21 mouse cellular contexts compared by ENCODE assay signal in the genomic region with DNA sequence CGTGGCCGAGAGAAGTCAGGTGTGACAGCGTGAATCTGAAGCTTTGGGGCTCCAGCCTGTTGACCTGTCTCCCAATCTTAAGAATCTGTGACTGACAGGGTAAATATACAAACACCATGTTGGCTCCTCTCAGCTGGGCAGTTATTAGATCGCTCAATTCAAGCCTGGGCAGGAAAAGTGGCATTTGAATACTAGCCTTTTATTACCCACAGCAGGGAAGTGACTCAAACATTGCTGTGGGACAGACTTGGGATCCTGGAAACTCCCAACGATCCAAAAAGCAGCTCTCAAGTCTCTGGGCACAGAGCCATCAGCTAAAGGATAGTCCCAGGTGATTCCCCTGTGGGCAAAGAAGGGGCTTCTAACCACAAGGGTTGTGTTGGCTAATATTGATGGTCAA. TPM values are rescaled to one million over a fixed set of nuclear protein-coding genes. Genes with fewer than 3 reads are reported as not detected.
"Had no signal": no experiment of that assay in that cellular context is flagged by ENCODE, and none has a peak within 500 bp of the region (broad histone marks: within the 10 kb centered on the region; RNA-seq: fewer than 3 reads in every experiment).

No protein-coding gene starts in this region.

- H3K27ac ChIP-seq: kidney, embryonic 15.5 days; limb, embryonic 12.5 days; liver, embryonic 13.5 days; lung, embryonic 15.5 days; macrophage; midbrain, embryonic 12.5 days; neural tube, embryonic 13.5 days had no signal

- H3K9ac ChIP-seq: kidney, embryonic 15.5 days; limb, embryonic 12.5 days; liver, embryonic 13.5 days; liver, postnatal 0 days; lung, embryonic 15.5 days; midbrain, embryonic 12.5 days; neural tube, embryonic 13.5 days had no signal

- H3K4me2 ChIP-seq: kidney, embryonic 15.5 days; limb, embryonic 12.5 days; liver, embryonic 13.5 days; lung, embryonic 15.5 days; midbrain, embryonic 12.5 days; neural tube, embryonic 13.5 days had no signal

- H3K36me3 ChIP-seq: kidney, embryonic 15.5 days; limb, embryonic 12.5 days; liver, embryonic 13.5 days; lung, embryonic 15.5 days; midbrain, embryonic 12.5 days; neural tube, embryonic 13.5 days had no signal

- ATAC-seq: liver, postnatal 0 days had no signal

- DNase-seq: kidney, adult 11 months; kidney, postnatal 36 days; layer of hippocampus, adult 9-11 months; layer of hippocampus, postnatal 36 days; liver; liver, embryonic 13.5 days; liver, postnatal 0 days; lung, postnatal 14 days; retina, postnatal 1 day; right cerebral cortex, postnatal 4 days; spleen, adult 18-20 months; thymus, adult 18-20 months; thymus, postnatal 25 days had no signal

- H3K27me3 ChIP-seq: limb, embryonic 12.5 days; lung, embryonic 15.5 days; midbrain, embryonic 12.5 days; neural tube, embryonic 13.5 days had no signal

- H3K9me3 ChIP-seq: kidney, embryonic 15.5 days; limb, embryonic 12.5 days; liver, embryonic 13.5 days; lung, embryonic 15.5 days; megakaryocyte, embryonic 14.5 days; midbrain, embryonic 12.5 days; neural tube, embryonic 13.5 days had no signal

- H3K4me3 ChIP-seq: kidney, embryonic 15.5 days; limb, embryonic 12.5 days; liver, embryonic 13.5 days; lung, embryonic 15.5 days; megakaryocyte, embryonic 14.5 days; midbrain, embryonic 12.5 days; neural tube, embryonic 13.5 days had no signal

RNA-seq across cellular contexts. Expression of gene Pllp, which starts 18.5 kb away (rescaled TPM):
- polyA plus RNA-seq: macrophage had no signal

RNA-seq across cellular contexts. Expression of gene Ccl22, which starts 30.8 kb away (rescaled TPM):
- total RNA-seq: layer of hippocampus, postnatal 36 days had no signal
- polyA plus RNA-seq: kidney, embryonic 15.5 days; limb, embryonic 12.5 days; midbrain, embryonic 12.5 days; neural tube, embryonic 13.5 days; stomach, embryonic 14.5 days had no signal
